Mouse (Mus musculus): Measurements from ENCODE around the gene Cmas.

GRCm38 (mm10) chr6:142779812-142780573 is 23.5 kb downstream of the Cmas start:
- no peak for TF ChIP-seq CTCF (IDR thresholded peaks at IDR 0.05; ENCODE audit: low read depth, low read length)
- no peak for TF ChIP-seq TAL1 (conservative IDR thresholded peaks at IDR 0.05; ENCODE audit: low read depth, low read length)
- TF ChIP-seq GATA1 (IDR thresholded peaks at IDR 0.05; ENCODE audit: borderline replicate concordance, low read length) = no peak

All from G1E (cell line).